Mouse (Mus musculus): ENCODE measurements around the gene Rab31.

DNA sequence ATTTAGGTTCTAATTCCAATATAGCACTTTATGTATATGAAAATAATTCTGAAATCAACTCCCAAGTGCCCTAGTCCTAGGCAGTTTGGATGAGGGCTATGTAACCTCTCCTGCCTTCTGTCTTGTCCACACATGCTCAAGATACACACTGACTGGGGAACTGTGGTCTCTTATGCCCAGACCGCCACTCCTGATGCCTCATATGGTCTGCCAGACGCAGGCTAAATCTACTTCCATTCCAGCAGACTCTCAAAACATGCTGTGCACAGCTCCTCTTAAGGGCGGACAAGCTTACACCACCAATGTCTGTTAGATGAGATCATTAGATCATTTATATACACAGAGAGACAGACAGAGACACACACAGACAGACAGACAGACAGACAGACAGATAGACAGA lies 89.2 kb downstream of the Rab31 start:
- TF ChIP-seq POLR2A (IDR thresholded peaks at IDR 0.05; ENCODE audit: control insufficient read depth, extremely low read depth, insufficient read depth, low read length, poor library complexity): no peak
- no peak for TF ChIP-seq CTCF (IDR thresholded peaks at IDR 0.05; ENCODE audit: borderline replicate concordance, control insufficient read depth, extremely low read depth, insufficient read depth, low read length, poor library complexity)

Data from thymus, adult 2 months (tissue).